Mouse (Mus musculus): Measurements from ENCODE around the gene Defb20. TPM values are rescaled to one million over a fixed set of nuclear protein-coding genes. Genes with fewer than 3 reads are reported as not detected.
"Not testable (repeated sequence)": the region's sequence is repeated elsewhere in the genome, so short reads cannot be mapped to it uniquely, and the experiment has no call there.

Gene Defb20
- 2,505 and 2,619 TPM in 2 replicates for polyA plus RNA-seq (2012; rRNA removed)

- DNase-seq (ENCODE audit: low read depth), result no peak
These were observed at the start of gene Defb20 for GRCm38 (mm10) chr2:152476763-152477162. Gene Defb20 (plus strand): TSS chr2:152477063.

GRCm38 (mm10) chr2:152427493-152427892, 49.4 kb upstream of the Defb20 start:
- DNase-seq (ENCODE audit: low read depth), result no peak

- not testable (repeated sequence) for DNase-seq (ENCODE audit: low read depth)
These were observed 48.4 kb upstream of the Defb20 start for GRCm38 (mm10) chr2:152428481-152428880.

- DNase-seq (ENCODE audit: low read depth), result no peak
These were observed 40.4 kb upstream of the Defb20 start for GRCm38 (mm10) chr2:152436405-152436901.

GRCm38 (mm10) chr2:152436983-152437860, 39.6 kb upstream of the Defb20 start:
- DNase-seq (ENCODE audit: low read depth), result no peak

- no peak for DNase-seq (ENCODE audit: low read depth)
These were observed 37.9 kb upstream of the Defb20 start for GRCm38 (mm10) chr2:152438963-152439362.

GRCm38 (mm10) chr2:152439833-152440232, 37.0 kb upstream of the Defb20 start:
- no peak for DNase-seq (ENCODE audit: low read depth)

- no peak for DNase-seq (ENCODE audit: low read depth)
These were observed 34.5 kb upstream of the Defb20 start for GRCm38 (mm10) chr2:152442322-152442721.

GRCm38 (mm10) chr2:152443281-152443680, 33.6 kb upstream of the Defb20 start:
- no peak for DNase-seq (ENCODE audit: low read depth)

- DNase-seq (ENCODE audit: low read depth), result no peak
These were observed 30.2 kb upstream of the Defb20 start for GRCm38 (mm10) chr2:152446642-152447041.

GRCm38 (mm10) chr2:152447461-152447860, 29.4 kb upstream of the Defb20 start:
- DNase-seq (ENCODE audit: low read depth), result no peak

- no peak for DNase-seq (ENCODE audit: low read depth)
These were observed 26.6 kb upstream of the Defb20 start for GRCm38 (mm10) chr2:152450241-152450640.

GRCm38 (mm10) chr2:152452101-152452781, 24.6 kb upstream of the Defb20 start:
- DNase-seq (ENCODE audit: low read depth), result no peak

- DNase-seq (ENCODE audit: low read depth), result no peak
These were observed 17.6 kb upstream of the Defb20 start for GRCm38 (mm10) chr2:152459241-152459640.

GRCm38 (mm10) chr2:152464570-152465150, 12.2 kb upstream of the Defb20 start, which contains the start of gene Defb23:
Gene Defb23 (minus strand): TSS chr2:152464620.
- DNase-seq (ENCODE audit: low read depth), result no peak

GRCm38 (mm10) chr2:152470973-152471372, 5.9 kb upstream of the Defb20 start:
- no peak for DNase-seq (ENCODE audit: low read depth)

GRCm38 (mm10) chr2:152472434-152472833, 4.4 kb upstream of the Defb20 start:
- no peak for DNase-seq (ENCODE audit: low read depth)

- DNase-seq (ENCODE audit: low read depth), result no peak
These were observed 4.0 kb downstream of the Defb20 start for GRCm38 (mm10) chr2:152480881-152481280.

GRCm38 (mm10) chr2:152481726-152482125, 4.9 kb downstream of the Defb20 start:
- no peak for DNase-seq (ENCODE audit: low read depth)

GRCm38 (mm10) chr2:152487024-152487423, 10.2 kb downstream of the Defb20 start:
- DNase-seq (ENCODE audit: low read depth), result no peak

GRCm38 (mm10) chr2:152490038-152490437, 13.2 kb downstream of the Defb20 start, which contains the start of gene Defb22:
Gene Defb22 (minus strand): TSS chr2:152490138.
- DNase-seq (ENCODE audit: low read depth), result no peak

- no peak for DNase-seq (ENCODE audit: low read depth)
These were observed 16.3 kb downstream of the Defb20 start for GRCm38 (mm10) chr2:152493151-152493550.
